Mouse (Mus musculus) forebrain, embryonic 13.5 days (tissue): ENCODE data around the gene Zfp341. TPM values are rescaled to one million over a fixed set of nuclear protein-coding genes. Genes with fewer than 3 reads are reported as not detected.

ENCODE experiments used
- ATAC-seq: fragments of 200-750 bp; cut with Nextera tagmentation; 2 replicates; pipeline ENCODE4 v1.8.0; 2017
- H3K27ac ChIP-seq: fragments of 300-500 bp; sonication (generic); 2 replicates; pipeline ENCODE4 v1.5.1; 2015; ENCODE audit warnings: inconsistent platforms, mild to moderate bottlenecking, moderate library complexity
- H3K27me3 ChIP-seq: fragments of 300-500 bp; sonication (generic); 2 replicates; pipeline ENCODE4 v1.6.1; 2015; ENCODE audit warnings: mild to moderate bottlenecking, inconsistent platforms
- H3K36me3 ChIP-seq: fragments of 300-500 bp; sonication (generic); 2 replicates; pipeline ENCODE4 v1.6.1; 2015; ENCODE audit warnings: mild to moderate bottlenecking, inconsistent platforms; ENCODE audit not compliant: poor library complexity, severe bottlenecking
- H3K4me1 ChIP-seq: fragments of 300-500 bp; sonication (generic); 2 replicates; pipeline ENCODE4 v1.6.1; 2015; ENCODE audit warnings: inconsistent platforms
- H3K4me2 ChIP-seq: fragments of 300-500 bp; sonication (generic); 2 replicates; pipeline ENCODE4 v1.6.1; 2015; ENCODE audit warnings: inconsistent platforms, mild to moderate bottlenecking, moderate library complexity
- H3K4me3 ChIP-seq: fragments of 300-500 bp; sonication (generic); 2 replicates; pipeline ENCODE4 v1.5.1; 2015; ENCODE audit warnings: mild to moderate bottlenecking, inconsistent platforms
- H3K9ac ChIP-seq: fragments of 300-500 bp; sonication (generic); 2 replicates; pipeline ENCODE4 v1.6.1; 2015; ENCODE audit warnings: mild to moderate bottlenecking, inconsistent platforms
- H3K9me3 ChIP-seq: fragments of 300-500 bp; sonication (generic); replicated peaks from 2 replicates; pipeline ENCODE4 v1.6.1; 2016; ENCODE audit warnings: inconsistent platforms
- WGBS: fragments of 180-500 bp; shearing (Covaris S2); methylation state at CpG from one replicate; pipeline ENCODE4 v1.1.7; 2015; 5-methylcytosine and 5-hydroxymethylcytosine counted together
- polyA plus RNA-seq: library from polyadenylated mRNA; unstranded; fragments of >200 nt; fragmentation: Nextera tagmentation; extraction: Ambion mirVana; gene quantifications from 2 replicates; pipeline ENCODE4 v1.2.1, GENCODE M21; 2015

Zfp341 gene
- polyA plus RNA-seq, 1 experiment from 2014 or later: 1.5 TPM

GRCm38 (mm10) chr2:154642712-154643385 is 29.8 kb downstream of the Zfp341 start:
- 96% methylated on average over 6 of the region's 6 CpGs for WGBS
- peaks cover 84% of the 10 kb centered on the region for H3K36me3 ChIP-seq
- no peak overlapping the region for H3K27ac ChIP-seq
- H3K4me1 ChIP-seq: no peaks in the 10 kb centered on the region
- H3K27me3 ChIP-seq: no peaks in the 10 kb centered on the region
- peaks cover 8% of the 10 kb centered on the region for H3K9me3 ChIP-seq
- H3K9ac ChIP-seq: no peak overlapping the region
- no peak for ATAC-seq
- H3K4me3 ChIP-seq: no peak overlapping the region
- no peak overlapping the region for H3K4me2 ChIP-seq

GRCm38 (mm10) chr2:154646634-154647033 is 33.5 kb downstream of the Zfp341 start:
- H3K9ac ChIP-seq: no peak overlapping the region
- no peaks in the 10 kb centered on the region for H3K27me3 ChIP-seq
- H3K36me3 ChIP-seq: peaks cover 50% of the 10 kb centered on the region
- no peaks in the 10 kb centered on the region for H3K4me1 ChIP-seq
- 80% methylated on average over 5 of the region's 5 CpGs for WGBS
- no peak overlapping the region for H3K4me2 ChIP-seq
- no peaks in the 10 kb centered on the region for H3K9me3 ChIP-seq
- 0 out of 2 replicates have a peak, but pooled peaks have one; percentile 36 for ATAC-seq
- no peak overlapping the region for H3K27ac ChIP-seq
- no peak overlapping the region for H3K4me3 ChIP-seq

- WGBS: 22% methylated on average over 3 of the region's 3 CpGs
- Histone ChIP-seq H3K27me3 (no peaks in the 10 kb centered on the region), H3K4me1 (no peaks in the 10 kb centered on the region), H3K9ac (no peak overlapping the region), H3K4me3 (no peak overlapping the region), H3K4me2 (no peak overlapping the region), H3K27ac (no peak overlapping the region), H3K36me3 (peaks cover 37% of the 10 kb centered on the region), H3K9me3 (no peaks in the 10 kb centered on the region)
- ATAC-seq: no peak
Measured at GRCm38 (mm10) chr2:154648086-154648485, 35.0 kb downstream of the Zfp341 start.

- WGBS: 84% methylated on average over 3 of the region's 3 CpGs
- H3K4me3 ChIP-seq: no peak overlapping the region
- H3K27me3 ChIP-seq: no peaks in the 10 kb centered on the region
- no peak for ATAC-seq
- no peaks in the 10 kb centered on the region for H3K9me3 ChIP-seq
- H3K9ac ChIP-seq: no peak overlapping the region
- H3K36me3 ChIP-seq: peaks cover 15% of the 10 kb centered on the region
- H3K4me2 ChIP-seq: no peak overlapping the region
- H3K27ac ChIP-seq: no peak overlapping the region
- H3K4me1 ChIP-seq: no peaks in the 10 kb centered on the region
Measured at GRCm38 (mm10) chr2:154650404-154650803, 37.3 kb downstream of the Zfp341 start.

- no peak within 1 kb of the TSS for H3K27ac ChIP-seq
- 0 out of 2 replicates have a peak, but pooled peaks cover 2% of the 10 kb centered on the region for H3K4me1 ChIP-seq
- no peaks in the 10 kb centered on the region for H3K27me3 ChIP-seq
- no peak within 1 kb of the TSS for H3K9ac ChIP-seq
- H3K4me2 ChIP-seq: no peak within 1 kb of the TSS
- 62% methylated on average over 8 of the region's 8 CpGs for WGBS
- peaks cover 5% of the 10 kb centered on the region for H3K36me3 ChIP-seq
- no peak for ATAC-seq
- H3K4me3 ChIP-seq: no peak within 1 kb of the TSS
- no peaks in the 10 kb centered on the region for H3K9me3 ChIP-seq
Measured at GRCm38 (mm10) chr2:154651363-154651762, 38.3 kb downstream of the Zfp341 start, which contains the start of gene Chmp4b. TSS of gene Chmp4b (plus strand) at chr2:154651705.

- no peak for ATAC-seq
- H3K9ac ChIP-seq: no peak overlapping the region
- no peaks in the 10 kb centered on the region for H3K36me3 ChIP-seq
- H3K27ac ChIP-seq: no peak overlapping the region
- no peaks in the 10 kb centered on the region for H3K27me3 ChIP-seq
- H3K9me3 ChIP-seq: no peaks in the 10 kb centered on the region
- peaks cover 27% of the 10 kb centered on the region for H3K4me1 ChIP-seq
- WGBS: 95% methylated on average over 12 of the region's 12 CpGs
- H3K4me2 ChIP-seq: no peak overlapping the region
- no peak overlapping the region for H3K4me3 ChIP-seq
Measured at GRCm38 (mm10) chr2:154654976-154655375, 41.9 kb downstream of the Zfp341 start.

- H3K4me3 ChIP-seq: peak overlapping the region; percentile 90; the same call in 1 of the 2 replicates
- H3K27ac ChIP-seq: no peak overlapping the region
- no peak for ATAC-seq
- H3K9ac ChIP-seq: no peak overlapping the region
- peaks cover 27% of the 10 kb centered on the region for H3K4me1 ChIP-seq
- 91% methylated on average over 2 of the region's 2 CpGs for WGBS
- H3K4me2 ChIP-seq: peak overlapping the region; percentile 53; the same call in 1 of the 2 replicates
- H3K9me3 ChIP-seq: no peaks in the 10 kb centered on the region
- H3K36me3 ChIP-seq: peaks cover 8% of the 10 kb centered on the region
- no peaks in the 10 kb centered on the region for H3K27me3 ChIP-seq
Measured at GRCm38 (mm10) chr2:154655878-154656414, 42.8 kb downstream of the Zfp341 start.

GRCm38 (mm10) chr2:154656710-154657485 is 43.8 kb downstream of the Zfp341 start:
- peaks cover 27% of the 10 kb centered on the region for H3K4me1 ChIP-seq
- H3K27me3 ChIP-seq: no peaks in the 10 kb centered on the region
- peaks cover 18% of the 10 kb centered on the region for H3K36me3 ChIP-seq
- peak overlapping the region; percentile 90 for H3K4me3 ChIP-seq
- H3K9ac ChIP-seq: peak overlapping the region; percentile 94
- H3K27ac ChIP-seq: peak overlapping the region; percentile 55
- H3K4me2 ChIP-seq: peak overlapping the region; percentile 91
- under 1% methylated on average over 66 of the region's 67 CpGs for WGBS
- peak; percentile 100 for ATAC-seq
- H3K9me3 ChIP-seq: no peaks in the 10 kb centered on the region

GRCm38 (mm10) chr2:154657486-154658237 is 44.6 kb downstream of the Zfp341 start:
- H3K4me2 ChIP-seq: peak overlapping the region; percentile 91
- peak overlapping the region; percentile 94 for H3K9ac ChIP-seq
- peaks cover 21% of the 10 kb centered on the region for H3K36me3 ChIP-seq
- peaks cover 27% of the 10 kb centered on the region for H3K4me1 ChIP-seq
- H3K9me3 ChIP-seq: no peaks in the 10 kb centered on the region
- ATAC-seq: no peak
- 19% methylated on average over 12 of the region's 12 CpGs for WGBS
- H3K27me3 ChIP-seq: no peaks in the 10 kb centered on the region
- peak overlapping the region; percentile 55 for H3K27ac ChIP-seq
- H3K4me3 ChIP-seq: peak overlapping the region; percentile 90

GRCm38 (mm10) chr2:154659070-154659469 is 46.0 kb downstream of the Zfp341 start:
- Histone ChIP-seq H3K27ac (no peak overlapping the region), H3K27me3 (no peaks in the 10 kb centered on the region), H3K4me3 (peak overlapping the region; percentile 90), H3K9me3 (no peaks in the 10 kb centered on the region), H3K9ac (peak overlapping the region; percentile 94), H3K4me2 (peak overlapping the region; percentile 91), H3K36me3 (peaks cover 21% of the 10 kb centered on the region), H3K4me1 (peaks cover 27% of the 10 kb centered on the region)
- 61% methylated on average over 4 of the region's 4 CpGs for WGBS
- no peak for ATAC-seq

GRCm38 (mm10) chr2:154659531-154660074 is 46.5 kb downstream of the Zfp341 start:
- H3K27me3 ChIP-seq: no peaks in the 10 kb centered on the region
- no peak for ATAC-seq
- 88% methylated on average over 4 of the region's 5 CpGs for WGBS

More at GRCm38 (mm10) chr2:154659531-154660074, 46.5 kb downstream of the Zfp341 start:
- peak overlapping the region; percentile 91 for H3K4me2 ChIP-seq
- peak overlapping the region; percentile 94; the same call in 1 of the 2 replicates for H3K9ac ChIP-seq
- peak overlapping the region; percentile 90 for H3K4me3 ChIP-seq
- H3K27ac ChIP-seq: no peak overlapping the region
- peaks cover 27% of the 10 kb centered on the region for H3K4me1 ChIP-seq
- H3K9me3 ChIP-seq: no peaks in the 10 kb centered on the region
- H3K36me3 ChIP-seq: peaks cover 21% of the 10 kb centered on the region
